Mouse (Mus musculus) hindbrain, embryonic 15.5 days (tissue): ENCODE results near the gene Tnf. TPM values are rescaled to one million over a fixed set of nuclear protein-coding genes. Genes with fewer than 3 reads are reported as not detected.

Experiments used
- ATAC-seq: fragments of 200-750 bp; cut with Nextera tagmentation; 2 replicates; pipeline ENCODE4 v1.8.0; 2017; ENCODE audit warnings: low read depth, moderate number of reproducible peaks, moderate TSS enrichment; ENCODE audit not compliant: low FRiP score
- H3K27ac ChIP-seq: fragments of 300-500 bp; sonication (generic); replicated peaks from 2 replicates; pipeline ENCODE4 v1.5.1; 2015; ENCODE audit warnings: mild to moderate bottlenecking, inconsistent platforms
- H3K27me3 ChIP-seq: fragments of 300-500 bp; sonication (generic); 2 replicates; pipeline ENCODE4 v1.6.1; 2015; ENCODE audit warnings: control low read depth, inconsistent platforms
- H3K36me3 ChIP-seq: fragments of 300-500 bp; sonication (generic); 2 replicates; pipeline ENCODE4 v1.6.1; 2015; ENCODE audit warnings: control low read depth, inconsistent platforms
- H3K4me1 ChIP-seq: fragments of 300-500 bp; sonication (generic); replicated peaks from 2 replicates; pipeline ENCODE4 v1.6.1; 2015; ENCODE audit warnings: control low read depth, inconsistent platforms
- H3K4me2 ChIP-seq: fragments of 300-500 bp; sonication (generic); 2 replicates; pipeline ENCODE4 v1.6.1; 2015; ENCODE audit warnings: moderate library complexity, mild to moderate bottlenecking, inconsistent platforms
- H3K4me3 ChIP-seq: fragments of 300-500 bp; sonication (generic); 2 replicates; pipeline ENCODE4 v1.5.1; 2015; ENCODE audit warnings: mild to moderate bottlenecking, inconsistent platforms
- H3K9ac ChIP-seq: fragments of 300-500 bp; sonication (generic); 2 replicates; pipeline ENCODE4 v1.6.1; 2015; ENCODE audit warnings: inconsistent platforms
- H3K9me3 ChIP-seq: fragments of 300-500 bp; sonication (generic); 2 replicates; pipeline ENCODE4 v1.6.1; 2016; ENCODE audit warnings: control low read depth, inconsistent platforms
- WGBS: fragments of 180-500 bp; shearing (Covaris S2); methylation state at CpG from one replicate; pipeline ENCODE4 v1.1.7; 2015; 5-methylcytosine and 5-hydroxymethylcytosine counted together
- microRNA-seq: library from miRNA; unstranded; fragments of <30 nt; microRNA quantifications from one replicate; pipeline ENCODE4, GENCODE M21; 2016
- polyA plus RNA-seq: library from polyadenylated mRNA; unstranded; fragments of >200 nt; fragmentation: Nextera tagmentation; extraction: Ambion mirVana; gene quantifications from 2 replicates; pipeline ENCODE4 v1.2.1, GENCODE M21; 2015

Tnf gene
- polyA plus RNA-seq, 1 experiment from 2014 or later: not detected

- ATAC-seq: no peak
- H3K4me3 ChIP-seq: no peak overlapping the region
- WGBS: 95% methylated on average over 12 of the region's 12 CpGs
- no peaks in the 10 kb centered on the region for H3K27me3 ChIP-seq
- no peak overlapping the region for H3K9ac ChIP-seq
- no peaks in the 10 kb centered on the region for H3K4me1 ChIP-seq
- H3K27ac ChIP-seq: no peak overlapping the region
- no peak overlapping the region for H3K4me2 ChIP-seq
- H3K9me3 ChIP-seq: no peaks in the 10 kb centered on the region
- peaks cover 95% of the 10 kb centered on the region for H3K36me3 ChIP-seq
These were observed 46.4 kb downstream of the Tnf start for GRCm38 (mm10) chr17:35155451-35155850.

- Histone ChIP-seq H3K9ac (no peak overlapping the region), H3K4me1 (no peaks in the 10 kb centered on the region), H3K4me3 (no peak overlapping the region), H3K27me3 (no peaks in the 10 kb centered on the region), H3K36me3 (peaks cover 95% of the 10 kb centered on the region), H3K27ac (no peak overlapping the region), H3K4me2 (no peak overlapping the region), H3K9me3 (no peaks in the 10 kb centered on the region)
- 71% methylated on average over 7 of the region's 7 CpGs for WGBS
- no peak for ATAC-seq
These were observed 47.2 kb downstream of the Tnf start for GRCm38 (mm10) chr17:35154616-35155015.

- 90% methylated on average over 4 of the region's 4 CpGs for WGBS
- no peak overlapping the region for H3K27ac ChIP-seq
- peaks cover 95% of the 10 kb centered on the region for H3K36me3 ChIP-seq
- H3K9ac ChIP-seq: no peak overlapping the region
- H3K4me2 ChIP-seq: no peak overlapping the region
- no peaks in the 10 kb centered on the region for H3K9me3 ChIP-seq
- ATAC-seq: no peak
- no peaks in the 10 kb centered on the region for H3K27me3 ChIP-seq
- no peaks in the 10 kb centered on the region for H3K4me1 ChIP-seq
- H3K4me3 ChIP-seq: no peak overlapping the region
These were observed 47.9 kb downstream of the Tnf start for GRCm38 (mm10) chr17:35153931-35154330.

GRCm38 (mm10) chr17:35153077-35153476 is 48.7 kb downstream of the Tnf start:
- no peaks in the 10 kb centered on the region for H3K27me3 ChIP-seq
- no peak overlapping the region for H3K4me2 ChIP-seq
- no peaks in the 10 kb centered on the region for H3K4me1 ChIP-seq
- 97% methylated on average over 9 of the region's 9 CpGs for WGBS
- H3K4me3 ChIP-seq: no peak overlapping the region
- H3K36me3 ChIP-seq: peaks cover 94% of the 10 kb centered on the region
- no peaks in the 10 kb centered on the region for H3K9me3 ChIP-seq
- H3K9ac ChIP-seq: no peak overlapping the region
- no peak overlapping the region for H3K27ac ChIP-seq
- no peak for ATAC-seq

- no peak for ATAC-seq
- H3K27ac ChIP-seq: no peak overlapping the region
- H3K9ac ChIP-seq: no peak overlapping the region
- no peak overlapping the region for H3K4me3 ChIP-seq
- no peak overlapping the region for H3K4me2 ChIP-seq
- WGBS: 96% methylated on average over 4 of the region's 4 CpGs
- H3K36me3 ChIP-seq: peaks cover 91% of the 10 kb centered on the region
- no peaks in the 10 kb centered on the region for H3K27me3 ChIP-seq
- H3K4me1 ChIP-seq: no peaks in the 10 kb centered on the region
- H3K9me3 ChIP-seq: no peaks in the 10 kb centered on the region
These were observed 49.7 kb downstream of the Tnf start for GRCm38 (mm10) chr17:35152121-35152520.

Small RNAs within 50 kb of the gene (microRNA-seq; reads per million reads assigned to microRNA genes)
- gene Mir6973a (not detected), gene Mir6974 (not detected), gene Mir6975 (2.6 reads per million, percentile 9 among the genes with 10 or more reads in this experiment), gene Mir8094 (1.1 reads per million)

Other genes starting within 250 kb of the Tnf start
- 0.31 and 0.51 TPM in 2 replicates for gene Hspa1b, start 242.8 kb downstream of the Tnf start, polyA plus RNA-seq
- gene Gm20481, start 232.1 kb downstream of the Tnf start, polyA plus RNA-seq: 1.0 TPM in 1 of 2 replicates, not detected in the other
- 12.0 and 13.1 TPM in 2 replicates for gene Hspa1a, start 229.9 kb downstream of the Tnf start, polyA plus RNA-seq
- gene Hspa1l, start 229.3 kb downstream of the Tnf start, polyA plus RNA-seq: 1.3 and 1.8 TPM in 2 replicates
- gene Lsm2, start 220.1 kb downstream of the Tnf start, polyA plus RNA-seq: 109 and 113 TPM in 2 replicates
- gene Vars, start 201.0 kb downstream of the Tnf start, polyA plus RNA-seq: 60.4 and 68.7 TPM in 2 replicates
- gene Vwa7, start 185.4 kb downstream of the Tnf start, polyA plus RNA-seq: 0.14 TPM in 2 replicates
- 1.6 and 2.3 TPM in 2 replicates for gene Sapcd1, start 174.0 kb downstream of the Tnf start, polyA plus RNA-seq
- gene Msh5, start 155.3 kb downstream of the Tnf start, polyA plus RNA-seq: 1.6 and 3.4 TPM in 2 replicates
- 87.4 TPM in 2 replicates for gene Clic1, start 152.0 kb downstream of the Tnf start, polyA plus RNA-seq
- 349 and 367 TPM in 2 replicates for gene Ddah2, start 143.0 kb downstream of the Tnf start, polyA plus RNA-seq
- 0.18 TPM in 1 of 2 replicates, not detected in the other for gene Ly6g6c, start 136.6 kb downstream of the Tnf start, polyA plus RNA-seq
- gene Mpig6b, start 135.8 kb downstream of the Tnf start, polyA plus RNA-seq: 0.22 and 0.25 TPM in 2 replicates
- gene Ly6g6e, start 125.1 kb downstream of the Tnf start, polyA plus RNA-seq: 0.43 and 0.53 TPM in 2 replicates
- gene Ly6g6d, start 123.9 kb downstream of the Tnf start, polyA plus RNA-seq: 1.2 and 1.8 TPM in 2 replicates
- 0.24 TPM in 1 of 2 replicates, not detected in the other for gene Ly6g6f, start 116.4 kb downstream of the Tnf start, polyA plus RNA-seq
- gene Abhd16a, start 112.7 kb downstream of the Tnf start, polyA plus RNA-seq: 102 and 106 TPM in 2 replicates
- gene Ly6g5c, start 93.7 kb downstream of the Tnf start, polyA plus RNA-seq: not detected in 2 replicates
- 1.1 and 1.2 TPM in 2 replicates for gene Ly6g5b, start 86.6 kb downstream of the Tnf start, polyA plus RNA-seq
- 24.3 and 25.4 TPM in 2 replicates for gene Gpank1, start 80.6 kb downstream of the Tnf start, polyA plus RNA-seq
- gene Csnk2b, start 80.0 kb downstream of the Tnf start, polyA plus RNA-seq: 308 and 311 TPM in 2 replicates
- gene D17H6S53E, start 75.6 kb downstream of the Tnf start, polyA plus RNA-seq: 9.3 and 10.8 TPM in 2 replicates
- gene Apom, start 70.0 kb downstream of the Tnf start, polyA plus RNA-seq: 0.21 and 0.79 TPM in 2 replicates
- gene Bag6, start 66.8 kb downstream of the Tnf start, polyA plus RNA-seq: 70.0 and 75.7 TPM in 2 replicates
- 175 and 181 TPM in 2 replicates for gene Prrc2a, start 37.1 kb downstream of the Tnf start, polyA plus RNA-seq
- 7.4 and 9.6 TPM in 2 replicates for gene Aif1, start 25.9 kb downstream of the Tnf start, polyA plus RNA-seq
- gene Lst1, start 13.6 kb downstream of the Tnf start, polyA plus RNA-seq: 5.6 and 13.9 TPM in 2 replicates
- 0.84 and 0.97 TPM in 2 replicates for gene Ltb, start 7.6 kb downstream of the Tnf start, polyA plus RNA-seq
- gene Lta, start 3.3 kb upstream of the Tnf start, polyA plus RNA-seq: 0.39 and 0.42 TPM in 2 replicates
- 0.43 and 0.55 TPM in 2 replicates for gene Gm16181, start 18.8 kb upstream of the Tnf start, polyA plus RNA-seq
- 99.1 and 110 TPM in 2 replicates for gene Atp6v1g2, start 31.7 kb upstream of the Tnf start, polyA plus RNA-seq
- 10.8 and 12.0 TPM in 2 replicates for gene Nfkbil1, start 33.8 kb upstream of the Tnf start, polyA plus RNA-seq
- gene Ddx39b, start 39.7 kb upstream of the Tnf start, polyA plus RNA-seq: 361 and 365 TPM in 2 replicates
- gene H2-D1, start 60.7 kb upstream of the Tnf start, polyA plus RNA-seq: 118 and 128 TPM in 2 replicates
- gene H2-Q1, start 118.4 kb upstream of the Tnf start, polyA plus RNA-seq: 0.39 and 0.58 TPM in 2 replicates
- gene H2-Q2, start 140.2 kb upstream of the Tnf start, polyA plus RNA-seq: 2.5 and 3.1 TPM in 2 replicates
- 1.0 and 1.7 TPM in 2 replicates for gene H2-Q4, start 177.6 kb upstream of the Tnf start, polyA plus RNA-seq
- gene H2-Q6, start 222.8 kb upstream of the Tnf start, polyA plus RNA-seq: 0.60 and 1.5 TPM in 2 replicates
- 3.8 and 4.1 TPM in 2 replicates for gene H2-Q7, start 237.1 kb upstream of the Tnf start, polyA plus RNA-seq